Mouse (Mus musculus) brain, embryonic 14.5 days (tissue): ENCODE measurements at regions not wholly inside any gene's neighbourhood (a gene's known extent, or its start where the extent isn't known, plus 50 kb on each side); places are given as distances from the start of the nearest gene placed in this dataset.

Experiments
- CTCF ChIP-seq: fragments of 200-500 bp; IDR thresholded peaks from 2 replicates; pipeline ENCODE4 v1.5.1; 2012; ENCODE audit warnings: inconsistent platforms, mild to moderate bottlenecking, moderate library complexity, borderline replicate concordance; ENCODE audit not compliant: insufficient read depth, insufficient read length; ENCODE audit errors: extremely low read depth
- POLR2A ChIP-seq: fragments of 200-500 bp; IDR thresholded peaks from 2 replicates; pipeline ENCODE4 v1.6.1; 2012; ENCODE audit warnings: mild to moderate bottlenecking, inconsistent platforms, borderline replicate concordance; ENCODE audit not compliant: poor library complexity, insufficient read depth, insufficient read length, severe bottlenecking; ENCODE audit errors: extremely low read depth

- TF ChIP-seq CTCF: no peak
- no peak for TF ChIP-seq POLR2A
These were observed 68.4 kb upstream of the Cnksr3 start for GRCm38 (mm10) chr10:7280429-7280828.
